Mouse (Mus musculus) neutrophil, adult 83 days (primary cell): ENCODE measurements around the gene Blmh. TPM values are rescaled to one million over a fixed set of nuclear protein-coding genes. Genes with fewer than 3 reads are reported as not detected.

Source experiments
- total RNA-seq, 2 experiments: library from RNA; stranded (reverse); gene quantifications; one replicate each; pipeline ENCODE4 v1.2.4; 2023

Blmh gene
- 10 to 100 TPM; 29.7 to 34.5 TPM for total RNA-seq

DNA sequence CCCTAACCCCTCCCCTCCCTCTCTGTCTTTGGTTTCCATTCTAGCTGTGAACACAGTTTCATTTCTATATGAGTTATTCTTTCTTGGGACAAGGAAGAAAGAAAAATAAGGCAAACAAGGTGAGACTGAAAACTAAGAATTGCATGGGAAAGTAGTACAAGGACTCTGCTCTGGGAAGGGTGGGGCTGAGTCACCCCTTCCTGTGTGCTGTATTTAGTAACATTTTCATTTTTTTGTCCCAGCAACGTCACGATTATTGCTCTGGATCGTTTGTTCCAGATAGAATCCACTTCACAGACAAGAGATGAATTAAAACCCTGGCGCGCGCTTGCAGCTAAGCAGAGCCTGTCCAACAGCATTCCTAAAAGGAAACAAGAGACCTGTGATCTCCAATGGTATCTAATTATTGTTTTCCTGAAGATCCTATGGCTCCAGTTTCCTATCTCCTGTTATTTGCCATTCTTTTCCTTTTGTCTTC, at the start of gene Blmh:
Gene Blmh (plus strand): TSS at position 51 of the 478 bp plus-strand sequence.

DNA sequence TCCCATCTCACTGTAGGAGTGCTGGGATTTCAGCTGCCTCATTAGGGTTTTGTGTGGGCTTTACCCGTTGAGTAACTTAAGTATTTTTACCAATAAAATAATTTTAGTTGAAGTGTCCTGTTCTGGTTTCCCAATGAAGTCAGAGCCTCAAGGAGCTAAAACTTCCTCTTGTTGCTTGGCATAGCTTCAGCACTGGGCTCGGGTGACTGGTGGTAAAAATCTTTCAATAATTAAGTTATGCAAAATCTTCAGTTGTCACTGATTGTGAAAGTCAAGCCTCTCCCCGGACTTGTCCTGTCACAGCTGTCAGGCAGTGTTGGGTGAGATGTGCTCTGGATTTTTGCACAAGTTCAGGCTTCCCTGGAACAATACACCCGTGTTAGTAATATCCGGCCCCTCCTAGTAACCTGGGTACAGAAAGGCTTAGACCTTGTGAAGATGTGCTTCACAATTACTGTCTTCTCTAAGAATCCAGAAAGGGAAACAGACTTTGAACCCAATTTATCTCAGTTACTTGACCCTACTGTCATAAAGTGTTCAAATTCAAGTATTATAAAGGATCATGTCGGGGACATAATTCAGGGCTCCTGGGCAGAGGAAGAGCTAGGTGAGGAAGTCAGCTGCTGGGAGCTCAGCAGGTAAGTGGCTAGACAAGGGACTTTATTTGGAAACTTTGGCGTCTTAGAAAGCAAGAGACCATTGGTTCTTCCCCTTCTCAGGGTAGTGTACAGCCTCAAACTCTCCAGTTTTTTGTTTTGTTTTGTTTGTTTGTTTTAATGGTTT, 22.8 kb upstream of the Blmh start, which contains the start of gene Tmigd1:
Gene Tmigd1 (plus strand): TSS at position 581 of the 783 bp plus-strand sequence.

GRCm38 (mm10) chr11:76997916-76998704, 73.5 kb downstream of the Blmh start, which contains the start of gene Slc6a4:
Gene Slc6a4, plus strand, starts transcription at chr11:76998603.

Other genes starting within 250 kb of the Blmh start
- gene Trarg1, start 245.0 kb upstream of the Blmh start, total RNA-seq = not detected
- gene Gosr1, start 161.2 kb upstream of the Blmh start, total RNA-seq = 10 to 100 TPM; 29.4 to 30.3 TPM
- gene Cpd, start 77.8 kb upstream of the Blmh start, total RNA-seq = 10 to 100 TPM; 67.9 to 77.5 TPM
- gene Tmigd1, start 22.6 kb upstream of the Blmh start, total RNA-seq = not detected
- gene Slc6a4, start 73.8 kb downstream of the Blmh start, total RNA-seq = under 1 TPM in 1 of 2 experiments, not detected in 1; 0.20 TPM
- gene Nsrp1, start 153.6 kb downstream of the Blmh start, total RNA-seq = 10 to 100 TPM; 16.4 to 17.3 TPM